Mouse (Mus musculus) layer of hippocampus, adult 9-10 months (tissue): ENCODE data around the gene Gm4969.

Source experiments
- DNase-seq: peaks from one replicate; pipeline ENCODE4 v3.0.0; 2022; ENCODE audit warnings: low spot score

Gene Gm4969

GRCm38 (mm10) chr7:19069500-19069899 is 48.7 kb downstream of the Gm4969 start:
- no peak for DNase-seq

DNA sequence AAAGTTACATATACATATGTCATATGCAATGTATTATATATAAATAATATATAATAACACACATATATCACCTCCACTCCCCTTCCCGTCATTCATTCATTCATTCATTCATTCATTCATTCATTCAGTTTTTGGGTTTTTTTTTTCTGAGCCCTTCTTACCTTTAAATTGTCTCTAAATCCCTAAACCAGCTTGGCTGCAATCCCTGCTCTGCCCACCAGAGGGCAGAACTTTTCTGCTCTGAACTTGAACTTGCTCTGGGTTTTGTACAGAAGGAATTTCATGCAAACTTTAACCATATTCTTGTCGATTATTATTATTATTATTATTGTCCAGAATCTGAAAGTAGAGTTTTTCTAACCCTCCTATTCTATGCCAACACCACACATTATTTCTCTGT is 49.5 kb downstream of the Gm4969 start:
- peak; percentile 67 for DNase-seq

- DNase-seq = no peak
Measured at GRCm38 (mm10) chr7:19067935-19068334, 50.2 kb downstream of the Gm4969 start.

DNA sequence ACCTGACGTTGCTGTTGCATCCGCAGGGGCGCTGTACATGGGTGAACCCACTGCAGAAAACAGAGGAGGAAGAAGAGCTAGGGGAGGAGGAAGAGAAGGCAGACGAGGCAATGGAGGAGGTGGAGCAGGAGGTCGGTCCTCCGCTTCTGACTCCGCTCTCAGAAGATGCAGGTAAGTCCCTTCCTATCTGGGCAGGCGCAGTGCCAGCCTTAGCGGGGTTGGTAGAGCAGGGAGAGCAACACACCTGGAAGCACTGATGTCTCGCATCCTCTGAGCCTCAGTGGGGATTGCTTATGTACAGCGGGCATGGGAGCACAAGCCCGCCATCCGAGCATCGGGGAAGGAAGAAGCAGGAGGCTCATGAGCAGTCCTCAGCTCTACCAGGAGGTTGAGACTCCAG is 51.1 kb downstream of the Gm4969 start:
- DNase-seq = no peak

DNA sequence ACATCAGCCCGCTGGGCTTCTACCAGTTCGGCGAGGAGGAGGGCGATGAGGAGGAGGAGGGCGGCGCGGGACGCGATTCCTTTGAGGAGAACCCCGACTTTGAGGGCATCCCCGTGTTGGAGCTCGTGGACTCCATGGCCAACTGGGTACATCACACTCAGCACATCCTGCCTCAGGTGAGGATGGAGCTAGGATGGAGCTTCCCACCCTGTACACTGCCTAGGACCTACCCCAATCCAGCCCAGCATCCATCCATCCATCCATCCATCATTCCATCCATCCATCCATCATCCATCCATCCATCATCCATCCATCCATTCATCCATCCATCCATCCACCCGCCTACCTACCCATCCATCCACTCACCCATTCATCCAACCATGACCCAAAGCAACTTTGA is 52.3 kb downstream of the Gm4969 start:
- DNase-seq = no peak

DNA sequence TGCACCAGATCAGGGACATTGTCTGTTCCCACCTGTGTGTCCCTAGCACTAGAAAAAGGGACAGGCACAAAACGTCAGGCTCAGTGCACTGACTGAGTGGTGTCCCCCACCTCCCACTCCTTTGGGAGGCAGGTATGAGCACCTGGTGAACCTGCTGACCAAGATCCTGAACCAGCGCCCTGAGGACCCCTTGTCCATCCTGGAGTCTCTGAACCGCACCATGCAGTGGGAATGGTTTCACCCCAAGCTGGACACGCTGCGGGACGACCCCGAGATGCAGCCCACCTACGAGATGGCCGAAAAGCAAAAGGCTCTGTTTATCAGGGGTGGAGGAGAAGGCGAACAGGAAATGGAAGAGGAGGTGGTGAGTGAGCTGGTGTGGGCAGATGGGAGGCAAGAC is 60.8 kb downstream of the Gm4969 start:
- DNase-seq = no peak

DNA sequence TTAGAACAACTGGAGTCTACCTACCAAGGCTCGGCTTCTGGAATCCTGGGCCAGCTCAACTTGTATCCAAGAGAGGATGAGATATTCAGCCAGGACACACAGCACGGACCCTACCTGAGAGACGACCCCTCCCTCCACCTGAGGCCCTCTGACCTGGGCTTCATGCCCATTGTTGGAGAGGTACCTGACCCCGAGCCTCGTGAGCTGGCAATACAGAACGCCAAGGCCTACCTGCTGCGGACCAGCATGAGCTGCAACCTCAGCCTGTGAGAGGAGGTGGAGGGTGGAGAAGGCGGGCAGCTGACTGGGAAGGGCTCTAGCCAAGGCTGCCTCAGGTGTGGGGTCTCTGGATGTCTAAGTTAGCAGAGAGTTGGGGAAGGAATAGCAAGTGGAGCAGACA is 63.1 kb downstream of the Gm4969 start:
- no peak for DNase-seq

GRCm38 (mm10) chr7:19054777-19055076 is 63.4 kb downstream of the Gm4969 start:
- no peak for DNase-seq

DNA sequence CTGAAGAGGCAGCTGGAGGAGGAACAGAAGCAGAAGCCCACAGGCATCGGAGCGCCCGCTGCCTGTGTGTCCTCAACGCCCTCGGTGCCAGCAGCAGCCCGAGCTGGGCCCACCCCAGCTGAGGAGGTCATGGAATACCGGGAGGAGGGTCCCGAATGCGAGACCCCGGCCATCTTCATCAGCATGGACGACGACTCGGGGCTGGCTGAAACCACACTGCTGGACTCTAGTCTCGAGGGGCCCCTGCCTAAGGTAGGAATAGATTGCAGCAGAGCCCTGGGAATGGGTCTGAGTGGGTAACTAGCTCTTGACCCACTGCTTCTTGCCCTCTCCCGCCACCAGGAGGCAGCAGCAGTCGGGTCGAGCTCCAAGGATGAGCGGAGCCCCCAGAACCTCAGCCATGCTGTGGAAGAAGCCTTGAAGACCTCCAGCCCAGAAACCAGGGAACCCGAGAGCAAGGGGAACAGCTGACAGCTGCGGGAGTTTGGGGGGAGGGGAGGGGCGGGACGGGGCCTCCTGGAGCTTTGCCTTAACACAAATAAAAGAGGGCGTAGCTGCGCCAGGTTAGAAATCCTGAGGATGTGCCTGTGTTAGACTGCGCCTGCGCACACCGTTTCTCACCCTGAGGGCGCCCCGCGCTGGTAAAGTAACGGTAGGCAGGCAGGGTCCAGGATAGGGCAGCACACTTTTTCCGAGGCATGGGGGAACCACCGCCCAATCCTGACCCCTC is 64.0 kb downstream of the Gm4969 start, which contains the start of gene Rsph6a:
Rsph6a (plus strand) TSS at position 644 of the 730 bp plus-strand sequence.
- DNase-seq = no peak

GRCm38 (mm10) chr7:19053136-19053532 is 65.0 kb downstream of the Gm4969 start:
- no peak for DNase-seq

- DNase-seq = peak; percentile 46
Measured at GRCm38 (mm10) chr7:19052345-19053135, 65.6 kb downstream of the Gm4969 start.

DNA sequence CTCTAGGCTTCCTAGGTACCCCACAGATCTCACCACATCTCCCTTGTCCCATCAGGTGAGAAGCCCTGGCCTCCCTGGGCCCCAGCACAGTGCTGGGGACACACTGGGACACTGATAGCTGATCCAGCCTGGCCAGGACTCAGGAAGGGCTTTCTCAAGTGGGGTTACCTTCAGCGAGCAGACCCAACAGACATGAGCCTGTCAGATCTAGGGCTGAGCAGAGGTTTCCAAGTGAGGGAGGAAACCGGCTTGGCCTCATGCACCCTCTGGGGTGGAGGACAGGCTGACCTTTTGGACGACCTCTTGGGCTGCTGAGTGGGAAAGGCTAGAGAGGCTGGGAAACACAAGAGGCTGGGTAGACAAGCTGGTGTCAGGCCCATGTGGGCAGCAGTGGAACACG is 67.0 kb downstream of the Gm4969 start:
- no peak for DNase-seq

DNA sequence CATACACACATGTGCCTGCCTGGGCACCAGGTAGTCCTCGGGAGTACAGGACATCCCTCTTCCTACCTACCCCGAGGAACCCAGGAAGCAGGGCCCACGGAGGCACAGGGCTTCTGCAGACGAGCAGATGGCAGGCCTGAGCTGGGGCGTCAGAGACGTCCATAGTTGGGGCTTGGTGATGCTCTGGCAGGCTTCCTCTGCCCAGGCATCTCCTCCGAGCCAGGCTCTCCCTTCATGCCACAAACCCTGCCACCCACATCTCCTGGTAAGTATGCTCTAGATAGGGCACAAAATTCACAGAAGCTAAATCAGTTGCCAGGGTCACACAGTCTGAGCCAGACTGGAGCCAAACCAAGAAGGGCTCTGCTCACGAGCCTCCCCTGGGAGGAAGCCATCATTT is 68.0 kb downstream of the Gm4969 start:
- DNase-seq = no peak

GRCm38 (mm10) chr7:19049252-19049651 is 68.9 kb downstream of the Gm4969 start:
- DNase-seq = no peak
